Mouse (Mus musculus) embryonic facial prominence, embryonic 14.5 days (tissue): ENCODE data around the gene Irf4. TPM values are rescaled to one million over a fixed set of nuclear protein-coding genes. Genes with fewer than 3 reads are reported as not detected.
A peak's percentile ranks its signal among the peaks of the same experiment; 100 is the strongest.

Source experiments
- ATAC-seq: fragments of 200-750 bp; cut with Nextera tagmentation; 2 replicates; pipeline ENCODE4 v1.8.0; 2017; ENCODE audit warnings: low read depth, moderate number of reproducible peaks, moderate TSS enrichment
- DNase-seq: peaks from one replicate; pipeline ENCODE4 v3.0.0-alpha.2; 2015; ENCODE audit warnings: low spot score
- H3K27ac ChIP-seq: fragments of 300-500 bp; sonication (generic); replicated peaks from 2 replicates; pipeline ENCODE4 v1.5.1; 2014; ENCODE audit warnings: low read depth, mild to moderate bottlenecking, low read length, moderate library complexity
- H3K27me3 ChIP-seq: fragments of 300-500 bp; sonication (generic); replicated peaks from 2 replicates; pipeline ENCODE4 v1.6.1; 2014; ENCODE audit warnings: low read length; ENCODE audit not compliant: control insufficient read depth, insufficient read depth
- H3K36me3 ChIP-seq: fragments of 300-500 bp; sonication (generic); 2 replicates; pipeline ENCODE4 v1.6.1; 2014; ENCODE audit warnings: low read length, mixed read lengths; ENCODE audit not compliant: control insufficient read depth, insufficient read depth
- H3K4me1 ChIP-seq: fragments of 300-500 bp; sonication (generic); 2 replicates; pipeline ENCODE4 v1.6.1; 2014; ENCODE audit warnings: antibody characterized with exemption, low read length; ENCODE audit not compliant: control insufficient read depth, insufficient read depth
- H3K4me2 ChIP-seq: fragments of 300-500 bp; sonication (generic); 2 replicates; pipeline ENCODE4 v1.6.1; 2014; ENCODE audit warnings: low read depth, mild to moderate bottlenecking, low read length, moderate library complexity, mixed read lengths
- H3K4me3 ChIP-seq: fragments of 300-500 bp; sonication (generic); 2 replicates; pipeline ENCODE4 v1.5.1; 2014; ENCODE audit warnings: low read depth, mild to moderate bottlenecking, low read length
- H3K9ac ChIP-seq: fragments of 300-500 bp; sonication (generic); 2 replicates; pipeline ENCODE4 v1.6.1; 2014; ENCODE audit warnings: low read depth, mild to moderate bottlenecking, low read length, moderate library complexity, mixed read lengths
- H3K9me3 ChIP-seq: fragments of 300-500 bp; sonication (generic); 2 replicates; pipeline ENCODE4 v1.6.1; 2016; ENCODE audit warnings: low read length; ENCODE audit not compliant: control insufficient read depth
- WGBS: fragments of 180-500 bp; shearing (Covaris S2); extraction: QIAGEN DNeasy Blood & Tissue Kit; methylation state at CpG from one replicate; pipeline ENCODE4 v1.1.7; 2014; 5-methylcytosine and 5-hydroxymethylcytosine counted together
- polyA plus RNA-seq: library from polyadenylated mRNA; unstranded; fragments of >200 nt; fragmentation: Nextera tagmentation; extraction: Ambion mirVana; gene quantifications from 2 replicates; pipeline ENCODE4 v1.2.1, GENCODE M21; 2014

Gene Irf4
- polyA plus RNA-seq, 1 experiment from 2014 or later: 0.33 TPM

GRCm38 (mm10) chr13:30781905-30782304 lies 32.9 kb downstream of the Irf4 start:
- ATAC-seq (no peak), DNase-seq (no peak)
- Histone ChIP-seq H3K27ac (no peak overlapping the region), H3K4me2 (no peak overlapping the region), H3K4me1 (0 out of 2 replicates have a peak, but pooled peaks cover 10% of the 10 kb centered on the region), H3K4me3 (no peak overlapping the region), H3K27me3 (no peaks in the 10 kb centered on the region), H3K9me3 (no peaks in the 10 kb centered on the region), H3K36me3 (no peaks in the 10 kb centered on the region), H3K9ac (no peak overlapping the region)
- WGBS: 45% methylated on average over 2 of the region's 2 CpGs

- WGBS: 17% methylated on average over 8 of the region's 8 CpGs
- DNase-seq: peak; percentile 66
- Histone ChIP-seq H3K9me3 (no peaks in the 10 kb centered on the region), H3K4me2 (no peak overlapping the region), H3K9ac (no peak overlapping the region), H3K4me3 (no peak overlapping the region), H3K27me3 (no peaks in the 10 kb centered on the region), H3K36me3 (no peaks in the 10 kb centered on the region), H3K4me1 (0 out of 2 replicates have a peak, but pooled peaks cover 10% of the 10 kb centered on the region), H3K27ac (no peak overlapping the region)
- ATAC-seq: no peak
Measured at GRCm38 (mm10) chr13:30782419-30782818, 33.4 kb downstream of the Irf4 start.

GRCm38 (mm10) chr13:30785423-30786040 lies 36.5 kb downstream of the Irf4 start:
- H3K4me1 ChIP-seq: 0 out of 2 replicates have a peak, but pooled peaks cover 10% of the 10 kb centered on the region
- no peaks in the 10 kb centered on the region for H3K36me3 ChIP-seq
- H3K4me2 ChIP-seq: no peak overlapping the region
- no peak overlapping the region for H3K27ac ChIP-seq
- no peaks in the 10 kb centered on the region for H3K27me3 ChIP-seq
- 79% methylated on average over 4 of the region's 4 CpGs for WGBS
- no peaks in the 10 kb centered on the region for H3K9me3 ChIP-seq
- H3K9ac ChIP-seq: no peak overlapping the region
- H3K4me3 ChIP-seq: no peak overlapping the region
- no peak for ATAC-seq
- no peak for DNase-seq

- Histone ChIP-seq H3K9me3 (no peaks in the 10 kb centered on the region), H3K4me2 (no peak overlapping the region), H3K4me3 (no peak overlapping the region), H3K9ac (no peak overlapping the region), H3K4me1 (0 out of 2 replicates have a peak, but pooled peaks cover 10% of the 10 kb centered on the region), H3K27ac (no peak overlapping the region), H3K27me3 (no peaks in the 10 kb centered on the region), H3K36me3 (no peaks in the 10 kb centered on the region)
- DNase-seq: no peak
- ATAC-seq: no peak
- 83% methylated on average over 5 of the region's 5 CpGs for WGBS
Measured at GRCm38 (mm10) chr13:30786235-30787035, 37.4 kb downstream of the Irf4 start.

- ATAC-seq (no peak), DNase-seq (no peak)
- Histone ChIP-seq H3K36me3 (no peaks in the 10 kb centered on the region), H3K4me3 (no peak overlapping the region), H3K4me2 (no peak overlapping the region), H3K9me3 (no peaks in the 10 kb centered on the region), H3K4me1 (0 out of 2 replicates have a peak, but pooled peaks cover 7% of the 10 kb centered on the region), H3K9ac (no peak overlapping the region), H3K27me3 (no peaks in the 10 kb centered on the region), H3K27ac (no peak overlapping the region)
- WGBS: 60% methylated on average over 2 of the region's 2 CpGs
Measured at GRCm38 (mm10) chr13:30787036-30787320, 38.0 kb downstream of the Irf4 start.

- Histone ChIP-seq H3K4me3 (no peak overlapping the region), H3K27ac (no peak overlapping the region), H3K9ac (no peak overlapping the region), H3K4me1 (0 out of 2 replicates have a peak, but pooled peaks cover 1% of the 10 kb centered on the region), H3K36me3 (no peaks in the 10 kb centered on the region), H3K4me2 (no peak overlapping the region), H3K27me3 (no peaks in the 10 kb centered on the region), H3K9me3 (no peaks in the 10 kb centered on the region)
- 93% methylated on average over 2 of the region's 2 CpGs for WGBS
- ATAC-seq: no peak
- DNase-seq: no peak
Measured at GRCm38 (mm10) chr13:30787556-30787955, 38.5 kb downstream of the Irf4 start.

- Histone ChIP-seq H3K4me2 (no peak overlapping the region), H3K27ac (no peak overlapping the region), H3K4me1 (no peaks in the 10 kb centered on the region), H3K9me3 (no peaks in the 10 kb centered on the region), H3K4me3 (no peak overlapping the region), H3K9ac (no peak overlapping the region), H3K36me3 (no peaks in the 10 kb centered on the region), H3K27me3 (no peaks in the 10 kb centered on the region)
- WGBS: 90% methylated on average over 4 of the region's 4 CpGs
- ATAC-seq (no peak), DNase-seq (no peak)
Measured at GRCm38 (mm10) chr13:30787960-30788359, 38.9 kb downstream of the Irf4 start.

- 65% methylated on average over 3 of the region's 3 CpGs for WGBS
- no peak for DNase-seq
- no peak overlapping the region for H3K9ac ChIP-seq
Measured at GRCm38 (mm10) chr13:30788421-30788820, 39.4 kb downstream of the Irf4 start.

GRCm38 (mm10) chr13:30790016-30790415 lies 41.0 kb downstream of the Irf4 start:
- no peaks in the 10 kb centered on the region for H3K9me3 ChIP-seq
- no peak overlapping the region for H3K4me2 ChIP-seq
- no peaks in the 10 kb centered on the region for H3K4me1 ChIP-seq
- H3K9ac ChIP-seq: no peak overlapping the region
- ATAC-seq: no peak
- H3K27me3 ChIP-seq: no peaks in the 10 kb centered on the region
- no peak overlapping the region for H3K4me3 ChIP-seq
- no peak for DNase-seq
- no peaks in the 10 kb centered on the region for H3K36me3 ChIP-seq
- 63% methylated on average over 5 of the region's 5 CpGs for WGBS
- H3K27ac ChIP-seq: no peak overlapping the region

More at GRCm38 (mm10) chr13:30788421-30788820, 39.4 kb downstream of the Irf4 start:
- Histone ChIP-seq H3K4me3 (no peak overlapping the region), H3K27me3 (no peaks in the 10 kb centered on the region), H3K36me3 (no peaks in the 10 kb centered on the region), H3K4me2 (no peak overlapping the region), H3K9me3 (no peaks in the 10 kb centered on the region), H3K27ac (no peak overlapping the region), H3K4me1 (no peaks in the 10 kb centered on the region)
- ATAC-seq: no peak
